Mouse (Mus musculus): ENCODE measurements at regions not wholly inside any gene's neighbourhood (a gene's known extent, or its start where the extent isn't known, plus 50 kb on each side); places are given as distances from the start of the nearest gene placed in this dataset.
A peak's percentile ranks its signal among the peaks of the same experiment; 100 is the strongest.

DNA sequence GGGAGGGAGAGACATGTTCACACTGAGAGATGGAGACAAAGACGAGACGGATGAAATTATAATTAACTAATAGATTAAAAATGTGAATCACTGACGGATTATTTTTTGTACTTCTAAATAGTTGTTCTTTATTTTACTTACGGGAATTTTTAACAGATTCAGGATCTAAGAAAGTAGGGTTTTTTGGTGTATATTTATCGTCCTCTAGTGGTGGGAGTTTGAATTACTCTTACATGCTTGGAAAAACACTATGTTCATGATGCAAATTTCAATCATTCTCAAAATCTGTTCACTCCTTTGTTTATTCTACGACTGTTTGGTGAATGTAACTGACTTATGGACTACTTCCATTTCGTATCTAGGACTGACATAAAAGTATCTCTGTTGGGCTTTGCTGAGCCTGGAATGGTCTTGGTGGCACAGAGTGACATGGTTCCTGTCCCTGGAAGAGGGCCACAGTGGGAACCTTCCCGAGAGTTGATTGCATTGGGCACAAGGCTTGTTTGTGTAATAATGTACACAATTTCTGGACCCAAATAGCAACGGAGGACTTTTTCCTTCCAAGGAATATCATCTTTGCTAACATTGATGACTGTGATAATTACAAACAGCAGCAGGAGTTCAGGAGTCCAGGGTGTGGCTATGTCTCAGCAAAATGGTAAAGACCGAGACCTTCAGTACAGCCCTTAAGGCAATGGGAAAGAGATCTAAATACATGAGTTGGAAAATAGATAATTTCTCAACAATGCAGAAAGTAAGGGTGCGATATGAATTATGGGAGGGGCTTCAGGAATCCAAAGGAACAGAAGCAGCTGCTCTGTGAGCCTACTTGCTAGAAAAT is 139.3 kb upstream of the Dcn start:
- no peak; the same call in 1 of the 2 replicates for ATAC-seq (replicated peaks)

DNA sequence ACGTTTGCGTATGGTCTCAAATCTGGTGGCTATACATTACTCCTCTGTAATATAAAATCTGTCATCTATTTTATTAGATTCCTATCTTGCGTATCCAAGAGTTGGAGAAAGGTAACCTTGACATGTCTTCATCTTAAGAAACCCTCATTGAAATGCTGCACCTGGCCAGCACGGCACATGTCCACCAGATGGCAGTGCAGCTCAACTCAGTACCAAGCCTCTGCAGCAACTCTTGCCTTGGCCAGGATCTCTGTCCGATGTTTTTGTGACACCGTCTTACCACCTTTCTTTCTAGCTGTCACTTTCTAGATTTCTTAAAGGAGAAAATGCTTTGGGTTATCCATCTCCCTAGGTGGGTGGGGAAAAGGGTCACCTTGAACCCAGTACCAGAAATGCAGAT is 134.1 kb upstream of the Dcn start:
- ATAC-seq (replicated peaks) = peak; percentile 71
- Histone ChIP-seq H3K9ac (replicated peaks) (no peak overlapping the region), H3K36me3 (no peaks in the 10 kb centered on the region), H3K9me3 (no peaks in the 10 kb centered on the region), H3K4me2 (replicated peaks) (no peak overlapping the region), H3K27ac (replicated peaks) (no peak overlapping the region), H3K4me1 (no peaks in the 10 kb centered on the region), H3K27me3 (no peaks in the 10 kb centered on the region), H3K4me3 (no peak overlapping the region)
- WGBS = 32% methylated on average over 6 of the region's 6 CpGs

More for the DNA sequence above, 139.3 kb upstream of the Dcn start:
- Histone ChIP-seq H3K36me3 (no peaks in the 10 kb centered on the region), H3K4me1 (peaks cover 4% of the 10 kb centered on the region; the same call in 1 of the 2 replicates), H3K27me3 (no peaks in the 10 kb centered on the region), H3K4me2 (replicated peaks) (no peak overlapping the region), H3K9ac (replicated peaks) (no peak overlapping the region), H3K27ac (replicated peaks) (no peak overlapping the region), H3K9me3 (no peaks in the 10 kb centered on the region), H3K4me3 (no peak overlapping the region)
- WGBS = 35% methylated on average over 11 of the region's 11 CpGs

DNA sequence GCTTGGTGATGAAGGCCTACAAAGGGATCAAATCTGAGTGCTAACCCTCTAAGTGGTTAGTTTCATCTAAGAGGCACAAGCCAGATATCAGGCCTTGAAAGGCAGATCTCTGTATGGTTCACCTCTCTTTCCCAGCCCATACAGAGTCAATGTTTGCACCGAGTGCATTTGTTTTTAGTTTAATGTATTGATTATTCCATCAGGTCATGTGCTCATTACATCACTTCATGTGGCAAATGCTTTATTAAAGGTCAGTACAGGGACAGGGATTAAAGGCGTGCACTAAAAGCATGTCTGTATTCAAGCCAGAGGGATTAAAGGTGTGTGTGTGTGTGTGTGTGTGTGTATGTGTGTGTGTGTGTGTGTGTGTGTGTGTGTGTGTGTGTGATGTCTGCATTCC is 132.5 kb upstream of the Dcn start:
- Histone ChIP-seq H3K9me3 (no peaks in the 10 kb centered on the region), H3K27me3 (no peaks in the 10 kb centered on the region), H3K9ac (replicated peaks) (no peak overlapping the region), H3K36me3 (no peaks in the 10 kb centered on the region), H3K27ac (replicated peaks) (no peak overlapping the region), H3K4me3 (no peak overlapping the region), H3K4me2 (replicated peaks) (no peak overlapping the region), H3K4me1 (no peaks in the 10 kb centered on the region)
- WGBS = 74% methylated on average over 2 of the region's 2 CpGs
- no peak for ATAC-seq (replicated peaks)

DNA sequence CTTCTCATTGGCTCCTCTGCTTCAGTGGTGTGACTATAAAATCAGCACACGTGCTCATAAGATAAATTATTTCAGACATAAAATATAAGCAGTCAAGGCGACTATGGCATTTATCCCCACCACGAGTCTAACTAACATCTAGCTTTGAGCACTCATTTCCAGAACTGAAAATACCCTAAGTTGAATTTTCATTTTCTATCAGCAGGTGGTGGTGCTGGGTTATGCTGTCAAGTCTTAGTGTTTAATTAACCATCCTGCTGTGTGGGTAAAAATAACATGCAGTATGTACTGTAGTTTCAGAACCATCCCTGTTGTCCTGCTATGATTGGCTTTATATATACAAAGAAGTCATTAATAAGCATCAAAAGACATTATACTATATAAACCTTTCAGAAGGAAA is 110.8 kb upstream of the Dcn start:
- no peaks in the 10 kb centered on the region for H3K27me3 ChIP-seq
- 83% methylated on average over 3 of the region's 3 CpGs for WGBS
- ATAC-seq (replicated peaks) = no peak
- H3K27ac ChIP-seq (replicated peaks) = no peak overlapping the region
- no peaks in the 10 kb centered on the region for H3K9me3 ChIP-seq
- H3K4me2 ChIP-seq (replicated peaks) = no peak overlapping the region
- H3K9ac ChIP-seq (replicated peaks) = no peak overlapping the region
- H3K4me1 ChIP-seq = no peaks in the 10 kb centered on the region
- no peak overlapping the region for H3K4me3 ChIP-seq
- no peaks in the 10 kb centered on the region for H3K36me3 ChIP-seq

DNA sequence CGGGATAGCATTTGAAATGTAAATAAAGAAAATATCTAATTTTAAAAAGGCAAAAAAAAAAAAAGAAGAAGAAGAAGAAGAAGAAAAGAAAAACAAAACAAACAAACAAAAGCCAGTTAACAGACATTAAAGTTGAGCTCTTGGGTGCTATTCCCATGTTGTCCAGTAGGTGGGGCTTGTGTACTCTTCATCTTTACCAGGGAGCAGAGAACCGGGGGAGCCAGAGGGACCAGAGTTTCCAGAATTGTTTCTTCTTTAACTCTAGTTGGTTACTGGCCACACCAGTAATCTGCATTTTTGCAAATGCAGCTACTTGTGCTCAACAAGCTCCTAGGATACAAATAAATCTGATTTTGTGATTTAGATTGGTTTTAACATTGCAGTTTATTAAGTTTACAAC is 103.6 kb upstream of the Dcn start:
- H3K27ac ChIP-seq (replicated peaks) = no peak overlapping the region
- H3K4me2 ChIP-seq (replicated peaks) = no peak overlapping the region
- H3K27me3 ChIP-seq = no peaks in the 10 kb centered on the region
- H3K4me1 ChIP-seq = no peaks in the 10 kb centered on the region
- 11% methylated on average over 2 of the region's 2 CpGs for WGBS
- no peaks in the 10 kb centered on the region for H3K9me3 ChIP-seq
- H3K36me3 ChIP-seq = no peaks in the 10 kb centered on the region
- ATAC-seq (replicated peaks) = no peak
- H3K4me3 ChIP-seq = no peak overlapping the region
- H3K9ac ChIP-seq (replicated peaks) = no peak overlapping the region

DNA sequence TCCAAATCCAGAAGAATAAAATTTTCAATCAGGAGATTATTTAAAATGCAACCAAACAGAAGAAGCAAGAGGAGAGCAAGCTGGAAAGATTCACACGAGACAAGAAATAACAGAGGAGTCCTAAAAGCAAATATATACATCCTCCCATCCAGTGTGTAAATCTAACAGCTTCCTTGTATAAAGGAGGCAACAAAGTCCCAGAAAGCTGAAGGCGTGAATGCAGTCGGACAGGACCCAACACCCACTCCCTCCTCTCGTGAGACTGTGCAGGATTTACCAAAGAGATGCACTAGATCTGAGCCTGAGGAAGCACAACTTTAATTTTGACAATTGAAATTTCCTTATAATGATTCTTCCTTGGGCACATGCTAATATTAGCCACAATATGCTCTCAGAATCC is 103.0 kb upstream of the Dcn start:
- no peaks in the 10 kb centered on the region for H3K9me3 ChIP-seq
- WGBS = 65% methylated on average over 4 of the region's 4 CpGs

DNA sequence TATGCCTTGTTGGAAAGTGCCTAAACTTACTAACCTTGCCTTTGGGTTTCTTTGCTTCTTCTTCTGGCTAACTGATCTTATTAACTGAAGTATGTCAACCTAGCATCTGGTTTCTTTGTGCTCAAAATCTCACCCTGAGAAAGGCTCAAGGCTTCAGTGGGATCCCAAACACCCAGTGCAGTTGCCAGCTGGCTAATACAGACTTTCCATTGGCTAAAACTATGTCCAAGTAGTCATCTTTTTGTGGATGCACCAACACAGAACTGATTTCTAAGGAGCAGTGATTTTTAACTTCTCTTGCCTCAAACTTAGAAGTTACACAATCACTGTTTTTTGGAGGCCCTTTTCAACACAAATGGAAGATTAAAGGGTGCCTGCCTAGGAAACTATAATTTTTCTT is 97.8 kb upstream of the Dcn start:
- Histone ChIP-seq H3K36me3 (no peaks in the 10 kb centered on the region), H3K4me2 (replicated peaks) (no peak overlapping the region), H3K9me3 (no peaks in the 10 kb centered on the region), H3K4me1 (no peaks in the 10 kb centered on the region), H3K4me3 (no peak overlapping the region), H3K27me3 (no peaks in the 10 kb centered on the region), H3K27ac (replicated peaks) (no peak overlapping the region), H3K9ac (replicated peaks) (no peak overlapping the region)
- no peak for ATAC-seq (replicated peaks)

More for the DNA sequence above, 103.0 kb upstream of the Dcn start:
- no peaks in the 10 kb centered on the region for H3K36me3 ChIP-seq
- H3K27me3 ChIP-seq = no peaks in the 10 kb centered on the region
- H3K4me1 ChIP-seq = no peaks in the 10 kb centered on the region
- no peak for ATAC-seq (replicated peaks)
- H3K27ac ChIP-seq (replicated peaks) = no peak overlapping the region
- H3K4me3 ChIP-seq = no peak overlapping the region
- no peak overlapping the region for H3K4me2 ChIP-seq (replicated peaks)
- no peak overlapping the region for H3K9ac ChIP-seq (replicated peaks)

DNA sequence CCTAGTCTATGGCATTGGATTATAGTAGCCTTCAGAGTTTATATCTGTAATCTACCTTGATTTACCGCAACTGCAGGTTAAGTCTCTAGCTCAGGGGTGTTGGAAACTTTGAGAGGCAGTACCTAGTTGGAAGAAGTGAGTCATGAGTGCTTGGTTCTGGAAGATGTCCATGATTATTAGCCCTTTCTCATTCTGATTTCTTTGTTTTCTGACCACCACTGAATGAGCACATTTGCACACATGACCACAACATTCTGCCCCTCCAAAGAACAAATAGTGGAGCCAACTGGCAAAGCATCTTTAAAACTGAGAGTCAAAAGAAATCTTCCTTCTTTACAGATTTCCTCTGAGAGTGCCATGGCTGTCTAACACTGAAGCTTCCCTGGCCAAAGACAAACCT is 95.5 kb upstream of the Dcn start:
- Histone ChIP-seq H3K4me1 (no peaks in the 10 kb centered on the region), H3K27ac (replicated peaks) (no peak overlapping the region), H3K27me3 (no peaks in the 10 kb centered on the region), H3K4me3 (no peak overlapping the region), H3K4me2 (replicated peaks) (no peak overlapping the region), H3K9ac (replicated peaks) (no peak overlapping the region), H3K36me3 (no peaks in the 10 kb centered on the region), H3K9me3 (no peaks in the 10 kb centered on the region)
- 98% methylated on average over 1 of the region's 1 CpGs for WGBS
- no peak for ATAC-seq (replicated peaks)

DNA sequence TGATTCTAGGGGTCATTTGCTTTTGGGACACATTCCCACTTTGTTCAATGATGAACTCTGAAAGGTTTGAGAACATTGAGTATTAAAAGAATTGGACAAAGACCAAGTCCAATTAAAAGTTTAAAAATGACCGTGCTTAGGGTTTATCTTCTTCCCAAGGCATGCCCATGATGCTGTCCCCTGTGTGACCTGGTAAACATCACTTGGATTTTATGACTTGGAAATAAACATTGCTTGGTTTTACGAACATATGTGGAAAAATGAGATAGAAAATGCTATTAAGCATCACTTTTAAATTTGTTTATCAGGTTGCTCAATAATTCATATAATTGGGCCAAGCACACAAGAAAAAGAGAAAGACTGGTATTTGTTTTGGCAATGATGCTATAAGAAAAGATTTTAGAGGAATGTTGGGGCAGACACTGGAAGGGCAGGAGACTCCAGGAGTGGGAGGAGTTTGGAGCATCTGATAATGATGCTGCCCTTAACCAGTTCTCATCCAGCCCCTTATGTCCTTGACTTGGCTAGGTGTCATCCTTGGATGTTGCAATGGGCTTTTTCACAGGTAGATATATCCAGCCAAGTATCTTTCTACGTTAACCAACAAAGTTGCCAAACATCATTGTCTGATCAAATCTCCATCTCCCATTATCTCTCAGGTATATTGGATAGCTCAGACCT is 92.1 kb upstream of the Dcn start:
- Histone ChIP-seq H3K27ac (replicated peaks) (no peak overlapping the region), H3K36me3 (no peaks in the 10 kb centered on the region), H3K9me3 (no peaks in the 10 kb centered on the region), H3K4me1 (no peaks in the 10 kb centered on the region), H3K27me3 (no peaks in the 10 kb centered on the region), H3K9ac (replicated peaks) (no peak overlapping the region), H3K4me2 (replicated peaks) (no peak overlapping the region), H3K4me3 (no peak overlapping the region)
- WGBS = 70% methylated on average over 3 of the region's 3 CpGs
- ATAC-seq (replicated peaks) = no peak

DNA sequence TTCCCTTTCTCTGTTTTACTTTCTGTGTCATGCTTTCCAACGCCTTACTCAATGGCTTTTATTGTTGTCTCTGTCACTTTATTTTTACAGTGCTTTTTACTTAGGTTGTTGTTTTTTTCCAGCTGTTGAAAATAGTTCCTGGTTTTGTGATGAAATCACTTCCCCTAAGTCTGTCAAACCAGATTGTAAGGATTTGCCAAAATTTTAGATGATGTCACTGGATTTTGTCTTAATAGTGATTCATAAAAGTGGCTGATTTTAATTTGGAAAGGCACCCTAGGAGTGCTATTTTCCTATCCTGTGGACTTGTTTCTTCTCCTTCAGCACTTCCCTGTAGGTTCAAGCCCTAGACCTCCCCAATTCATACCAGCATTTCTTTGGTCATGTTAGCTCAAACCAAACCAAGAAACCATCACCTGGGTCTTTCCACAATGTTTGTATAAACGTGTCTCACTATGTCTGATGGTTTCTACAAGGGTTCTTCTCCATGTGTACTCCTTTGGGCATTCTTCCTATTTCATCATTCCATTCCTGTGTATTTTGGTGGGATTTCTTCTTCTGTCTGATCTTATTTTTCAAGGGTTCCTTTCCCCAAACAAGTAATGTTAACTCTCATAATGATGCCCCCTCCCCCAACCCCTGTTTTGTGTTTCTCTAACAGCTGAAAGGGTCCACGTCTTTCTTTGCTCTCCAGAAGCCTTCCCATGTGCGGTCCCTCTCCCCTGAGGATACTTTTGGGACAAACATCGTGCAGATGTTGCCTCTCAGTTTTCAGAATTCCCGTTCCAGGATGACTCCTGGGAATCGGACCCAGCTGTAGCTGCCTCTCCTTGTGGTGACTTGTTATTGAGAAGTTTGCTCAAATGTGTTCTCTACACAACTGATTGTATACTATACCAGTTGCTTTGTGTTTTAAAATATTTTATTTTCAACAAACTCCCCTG is 89.5 kb upstream of the Dcn start:
- no peak for ATAC-seq (replicated peaks)
- no peak overlapping the region for H3K9ac ChIP-seq (replicated peaks)

DNA sequence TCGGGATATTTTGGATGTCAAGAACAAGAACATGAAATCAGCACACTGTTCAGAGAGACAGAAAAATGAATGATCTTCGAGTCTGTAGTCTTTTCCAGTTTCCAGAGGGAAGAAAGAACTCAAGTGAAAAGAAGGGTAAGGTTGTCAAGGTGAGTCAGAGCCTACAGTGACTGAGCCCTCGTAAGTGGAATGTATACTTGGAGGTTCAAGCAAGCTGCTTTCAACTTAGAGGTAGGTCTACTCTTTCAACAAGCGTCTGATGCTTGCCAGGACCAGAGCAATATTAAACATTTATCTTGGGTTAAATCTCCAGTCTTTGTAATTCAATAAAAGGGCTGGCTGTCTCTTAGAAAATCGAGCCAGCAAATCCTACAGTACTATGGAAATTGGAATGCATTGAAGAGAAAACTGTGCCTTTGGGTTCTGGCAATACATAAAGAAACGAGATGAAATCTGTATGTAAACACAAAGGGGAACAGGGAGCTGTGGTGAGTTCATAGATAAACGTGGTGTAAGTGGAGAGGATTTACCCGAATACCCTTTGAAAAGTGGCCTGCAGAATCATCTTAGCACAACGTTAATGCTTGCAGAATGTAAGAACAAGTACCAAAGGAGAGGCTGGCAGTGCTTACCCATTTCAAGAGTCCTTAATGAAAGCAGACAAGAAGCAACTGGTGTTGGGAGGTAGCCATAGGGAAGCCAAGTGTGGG is 82.2 kb upstream of the Dcn start:
- Histone ChIP-seq H3K4me2 (replicated peaks) (no peak overlapping the region), H3K27me3 (no peaks in the 10 kb centered on the region), H3K4me3 (no peak overlapping the region), H3K27ac (replicated peaks) (no peak overlapping the region), H3K9me3 (no peaks in the 10 kb centered on the region), H3K36me3 (no peaks in the 10 kb centered on the region), H3K9ac (replicated peaks) (no peak overlapping the region), H3K4me1 (no peaks in the 10 kb centered on the region)
- no peak for ATAC-seq (replicated peaks)
- 40% methylated on average over 9 of the region's 9 CpGs for WGBS

More for the DNA sequence above, 89.5 kb upstream of the Dcn start:
- H3K27me3 ChIP-seq = no peaks in the 10 kb centered on the region
- no peaks in the 10 kb centered on the region for H3K9me3 ChIP-seq
- no peak overlapping the region for H3K4me3 ChIP-seq
- no peak overlapping the region for H3K27ac ChIP-seq (replicated peaks)
- WGBS = 81% methylated on average over 7 of the region's 7 CpGs
- no peaks in the 10 kb centered on the region for H3K36me3 ChIP-seq
- no peaks in the 10 kb centered on the region for H3K4me1 ChIP-seq
- H3K4me2 ChIP-seq (replicated peaks) = no peak overlapping the region

Measured in forebrain, embryonic 15.5 days (tissue).